Mouse (Mus musculus) spleen, adult 18-20 months (tissue): ENCODE results near the gene Fbxo2.
A peak's percentile ranks its signal among the peaks of the same experiment; 100 is the strongest.
"Not testable (repeated sequence)": the region's sequence is repeated elsewhere in the genome, so short reads cannot be mapped to it uniquely, and the experiment has no call there.

Experiments used
- DNase-seq, 2 experiments: peaks; one replicate each; pipeline ENCODE4 v3.0.0; 2022; ENCODE audit warnings: mixed read lengths in 2 of 2

Gene Fbxo2

DNA sequence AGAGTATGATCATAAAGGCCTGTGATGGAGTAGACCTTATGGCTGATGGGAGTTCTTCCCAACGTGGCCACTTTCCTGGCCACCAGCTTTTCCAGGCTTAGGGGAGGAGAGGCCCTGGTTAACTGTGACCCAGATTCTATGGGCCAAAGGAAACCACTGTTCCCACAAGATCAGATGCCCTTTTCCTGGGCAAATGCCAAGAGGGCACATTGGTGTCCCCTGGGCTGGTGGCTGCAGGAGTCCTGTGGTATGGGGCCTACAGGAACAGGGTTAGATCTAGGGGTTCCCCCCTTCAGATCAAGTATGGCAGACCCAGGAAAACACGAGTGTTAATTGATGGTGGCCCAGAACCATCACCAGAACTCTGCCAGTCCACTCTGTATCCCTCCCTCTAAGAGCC lies 12.7 kb upstream of the Fbxo2 start:
- no peak for DNase-seq

DNA sequence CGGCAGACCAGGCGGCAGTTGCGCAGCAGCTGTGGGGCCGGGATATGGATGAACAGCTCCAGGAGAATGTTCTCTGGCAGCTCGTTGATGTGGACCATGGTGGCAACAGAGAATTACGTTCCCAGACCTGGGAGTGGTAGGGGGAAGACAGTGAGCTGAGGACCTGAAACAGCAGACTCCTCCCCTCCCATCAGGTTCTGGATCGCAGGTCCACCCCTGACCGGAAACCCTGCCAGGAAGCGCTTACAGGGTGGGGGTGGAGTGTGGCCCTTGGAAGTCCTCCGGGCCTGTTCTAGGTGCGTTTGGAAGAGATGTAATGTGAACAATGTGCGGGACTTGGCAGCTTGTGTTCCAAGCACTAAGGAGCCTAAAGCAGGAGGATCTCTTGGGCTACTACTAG lies 10.9 kb upstream of the Fbxo2 start:
- no peak for DNase-seq

DNA sequence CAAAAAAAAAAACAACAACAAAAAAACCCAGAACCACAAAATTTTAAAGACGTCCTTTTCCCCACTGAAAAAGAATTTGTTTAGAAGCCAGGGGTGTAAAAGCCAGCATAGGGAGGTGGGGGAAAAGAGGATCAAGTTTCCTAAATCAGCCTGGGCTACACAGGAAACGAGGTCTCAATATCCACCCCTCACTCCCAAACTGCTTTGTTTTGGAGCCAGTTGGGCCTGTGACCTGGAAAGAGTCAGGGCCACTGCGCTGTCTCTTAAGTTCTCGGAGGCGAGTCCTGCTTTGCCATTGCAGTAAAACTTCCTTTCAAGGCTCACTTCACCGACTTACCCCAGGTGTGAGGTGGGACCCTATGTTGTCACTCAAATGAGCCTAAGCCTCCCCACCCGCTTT lies 10.2 kb upstream of the Fbxo2 start:
- no peak for DNase-seq

DNA sequence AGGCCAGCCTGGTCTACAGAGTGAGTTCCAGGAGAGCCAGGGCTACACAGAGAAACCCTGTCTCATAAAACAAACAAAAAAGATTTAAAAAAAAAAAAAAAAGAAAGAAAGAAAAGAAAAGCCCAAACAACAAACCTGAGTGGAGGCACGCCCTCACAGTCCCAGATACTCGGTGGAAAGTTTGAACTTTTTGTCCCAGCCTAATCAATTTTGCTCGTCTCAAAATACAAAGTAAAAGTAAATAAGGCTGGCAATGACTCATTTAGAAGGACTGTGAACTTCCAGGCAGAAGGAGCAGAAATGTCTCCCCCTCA lies 9.5 kb upstream of the Fbxo2 start:
- DNase-seq: no peak

DNA sequence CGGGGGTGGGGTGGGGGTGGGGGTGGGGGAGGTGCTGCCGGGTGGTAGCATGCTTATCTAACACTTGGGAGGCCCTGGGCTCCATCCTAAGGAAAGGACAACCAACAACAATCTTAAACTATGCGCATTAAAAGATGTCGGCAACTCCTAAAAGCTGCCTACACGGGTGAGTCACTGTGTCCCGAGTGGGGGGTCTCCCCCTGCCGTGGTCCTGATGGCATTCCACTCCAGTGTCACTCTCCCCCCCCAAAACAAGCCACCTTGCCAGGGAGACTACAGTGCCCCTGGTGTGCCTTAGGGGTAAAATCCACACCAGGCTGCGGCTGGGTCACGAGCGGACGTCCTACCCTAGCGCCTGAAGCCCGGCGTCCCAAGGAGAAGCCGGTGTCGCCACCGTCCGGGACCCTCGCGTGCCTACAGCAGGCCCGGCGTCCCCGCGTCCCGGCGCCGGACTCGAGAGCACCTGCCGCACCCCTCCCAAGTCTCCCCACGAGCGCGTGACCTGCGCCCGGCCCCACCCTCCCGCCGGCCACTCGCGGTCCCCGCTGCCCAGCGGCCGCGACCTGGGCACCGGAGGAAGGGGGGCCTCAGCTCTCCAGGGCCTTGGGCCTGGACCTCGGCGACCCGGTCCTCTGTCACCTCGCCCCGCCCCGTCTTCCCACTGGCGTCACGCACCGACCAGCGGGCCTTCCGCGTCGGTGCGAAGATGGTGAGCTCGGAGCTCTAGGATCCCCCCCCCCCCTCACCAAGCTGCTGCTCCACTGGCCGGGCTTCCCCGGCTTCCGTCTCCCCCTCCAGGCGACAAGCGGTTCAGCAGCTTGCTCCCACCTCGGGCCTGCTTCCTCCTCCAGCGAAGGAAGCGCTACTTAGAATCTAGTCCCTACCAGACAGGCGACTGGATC lies 8.9 kb upstream of the Fbxo2 start, which contains the start of gene Fbxo6:
Gene Fbxo6, minus strand, starts transcription at position 874 of the 902 bp plus-strand sequence.
- DNase-seq: peak; percentile 72 to 74

DNA sequence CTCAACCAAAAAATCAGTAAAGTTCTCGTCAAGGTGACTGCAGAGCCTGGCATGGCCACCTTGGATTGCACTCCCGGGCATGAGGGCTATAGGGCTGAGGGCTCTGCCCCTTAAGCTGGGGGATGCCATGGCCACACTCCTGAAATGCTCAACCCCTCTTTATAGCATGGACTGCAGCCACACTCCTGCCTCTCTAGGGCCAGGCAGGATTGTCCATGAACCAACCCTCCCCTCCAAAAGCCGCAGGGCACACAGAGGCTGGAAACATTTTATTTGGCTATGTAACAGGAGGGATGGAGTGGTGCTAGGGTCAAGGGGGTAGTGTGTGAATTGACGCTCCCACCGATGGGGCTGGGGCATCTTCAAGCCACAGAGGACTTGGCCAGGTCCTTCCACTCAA lies 7.9 kb upstream of the Fbxo2 start:
- DNase-seq: no peak

DNA sequence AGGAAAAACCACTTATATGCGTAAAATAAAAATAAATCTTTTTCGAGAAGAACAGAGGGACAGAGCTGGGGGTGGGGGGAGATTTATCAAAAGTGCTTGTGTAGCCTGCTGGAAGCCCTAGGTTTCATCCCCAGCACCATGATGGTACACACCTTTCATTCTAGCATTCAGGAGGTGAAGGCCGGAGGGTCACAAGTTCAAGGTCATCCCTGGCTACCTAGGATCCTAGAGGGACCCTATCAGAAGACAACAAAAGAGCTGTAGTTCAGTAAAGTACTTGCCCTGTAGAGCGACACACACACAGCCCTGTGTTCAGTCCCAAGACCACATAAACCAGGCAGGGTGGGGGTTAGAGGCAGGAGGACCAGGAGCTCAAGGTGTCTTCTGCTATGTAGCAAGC lies 6.4 kb upstream of the Fbxo2 start:
- no peak for DNase-seq

DNA sequence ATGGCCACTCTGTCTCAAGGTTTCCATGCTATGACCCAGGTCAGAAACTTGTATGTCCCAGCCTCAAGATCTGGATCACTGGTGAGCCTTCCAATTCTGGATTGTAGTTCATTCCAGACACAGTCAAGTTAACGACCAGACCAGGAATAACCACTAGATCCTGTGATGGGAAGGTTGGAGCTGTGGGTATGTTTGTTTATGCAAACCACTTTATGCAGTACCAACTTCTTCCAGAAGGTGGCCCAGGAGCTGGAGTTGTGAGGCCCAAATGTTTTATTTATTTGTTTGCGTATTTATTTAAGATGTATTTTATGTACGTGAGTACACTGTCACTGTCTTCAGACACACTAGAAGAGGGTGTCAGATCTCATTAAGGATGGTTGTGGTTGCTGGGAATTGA lies 5.4 kb upstream of the Fbxo2 start:
- no peak for DNase-seq

DNA sequence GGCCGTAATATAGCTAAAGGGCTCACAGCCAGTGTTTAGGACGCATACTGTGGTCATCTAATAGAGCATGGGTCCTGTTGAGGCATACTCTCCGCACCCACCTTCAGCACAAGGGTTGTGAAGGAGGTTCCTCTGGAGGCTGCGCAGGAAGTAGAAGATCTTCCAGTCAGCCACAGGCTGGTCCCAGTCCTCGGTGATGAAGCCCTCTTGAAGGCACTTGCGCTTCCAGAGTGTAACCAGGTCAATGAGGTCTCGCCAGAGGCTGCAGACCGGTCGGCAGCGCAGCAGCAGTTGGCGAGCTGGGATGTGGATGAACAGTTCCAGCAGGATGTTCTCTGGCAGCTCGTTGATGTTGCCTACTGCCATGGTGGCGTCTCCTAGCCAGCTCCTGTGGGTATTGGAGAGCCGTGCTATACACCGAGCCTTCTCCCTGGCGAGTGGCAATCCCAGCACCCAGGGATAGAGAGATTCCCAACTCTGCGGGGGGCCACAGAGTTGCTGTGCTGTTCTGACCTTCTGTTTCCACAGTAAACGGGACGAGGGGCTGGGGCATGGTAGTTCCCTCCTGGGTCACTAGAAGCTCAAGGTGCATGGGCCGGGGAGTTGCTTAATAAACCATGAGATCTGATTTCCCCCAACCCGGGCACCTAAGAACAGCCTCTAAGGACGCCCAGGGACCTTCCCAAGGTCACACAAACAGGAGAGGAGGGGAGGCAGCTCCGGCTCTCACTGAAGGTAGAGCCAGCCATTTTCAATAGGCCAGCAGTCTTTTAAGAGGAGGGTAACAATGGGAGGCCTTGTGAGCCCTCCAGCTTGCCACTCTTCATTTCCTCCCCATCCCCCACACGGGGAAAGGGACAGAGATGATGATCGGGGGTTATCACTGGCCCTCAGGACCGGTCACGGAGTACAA lies 1.7 kb upstream of the Fbxo2 start:
- DNase-seq: no peak

DNA sequence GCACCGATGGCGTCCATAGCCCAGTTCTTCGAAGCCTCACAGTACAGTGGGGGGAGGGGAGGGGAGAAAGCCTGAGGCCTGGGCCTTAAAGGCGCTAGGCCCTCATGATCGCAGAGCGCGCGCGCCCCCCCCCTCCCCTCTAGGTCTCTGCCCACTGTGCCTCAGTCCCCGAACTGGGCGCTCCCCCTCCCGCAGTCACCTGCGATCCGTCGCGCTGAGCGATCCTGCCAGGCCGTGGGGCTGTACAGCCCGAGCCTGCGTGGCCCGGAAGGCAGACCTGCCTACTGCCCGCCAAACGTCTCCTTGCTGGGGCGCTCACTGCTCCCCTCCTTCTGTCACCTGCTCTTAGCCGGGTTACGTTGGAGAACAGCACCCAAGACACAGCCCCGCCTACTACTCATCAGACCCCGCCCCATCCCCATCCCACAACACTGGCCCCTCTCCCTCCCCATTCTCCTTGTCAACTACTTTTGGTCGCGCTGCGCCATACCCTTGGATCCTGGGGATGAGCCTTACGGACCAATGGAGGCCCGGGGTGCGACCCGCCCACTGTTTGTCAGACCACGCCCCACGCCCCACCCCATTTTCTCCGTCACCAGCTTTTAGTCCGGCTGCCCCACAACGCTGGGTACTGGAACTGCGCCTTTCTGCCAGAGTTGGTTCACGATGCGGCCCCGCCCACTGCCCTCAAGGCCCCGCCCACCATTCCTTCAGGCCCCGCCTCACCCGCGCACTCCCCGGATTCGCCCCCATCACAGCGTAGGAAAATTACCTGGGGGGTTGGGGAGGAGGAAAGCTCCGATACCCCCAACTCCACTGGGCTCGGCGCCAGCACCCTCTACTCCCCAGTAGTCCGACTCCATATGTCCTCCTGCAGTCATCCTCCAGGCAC lies 631 bp upstream of the Fbxo2 start:
- peak; percentile 84 to 93 for DNase-seq

DNA sequence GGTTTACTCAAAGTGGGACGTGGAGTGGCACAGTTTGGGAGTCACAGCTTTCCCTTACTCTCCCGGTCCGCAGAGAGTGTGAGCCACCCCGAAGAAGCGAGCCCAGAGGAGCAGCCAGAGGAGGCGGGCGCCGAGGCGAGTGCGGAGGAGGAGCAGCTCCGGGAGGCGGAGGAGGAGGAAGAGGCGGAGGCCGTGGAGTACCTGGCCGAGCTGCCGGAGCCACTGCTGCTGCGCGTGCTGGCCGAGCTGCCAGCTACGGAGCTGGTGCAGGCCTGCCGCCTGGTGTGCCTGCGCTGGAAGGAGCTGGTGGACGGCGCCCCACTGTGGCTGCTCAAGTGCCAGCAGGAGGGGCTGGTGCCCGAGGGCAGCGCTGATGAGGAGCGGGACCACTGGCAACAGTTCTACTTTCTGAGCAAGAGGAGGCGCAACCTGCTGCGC lies 3.6 kb downstream of the Fbxo2 start:
- DNase-seq: peak; percentile 61 to 71

DNA sequence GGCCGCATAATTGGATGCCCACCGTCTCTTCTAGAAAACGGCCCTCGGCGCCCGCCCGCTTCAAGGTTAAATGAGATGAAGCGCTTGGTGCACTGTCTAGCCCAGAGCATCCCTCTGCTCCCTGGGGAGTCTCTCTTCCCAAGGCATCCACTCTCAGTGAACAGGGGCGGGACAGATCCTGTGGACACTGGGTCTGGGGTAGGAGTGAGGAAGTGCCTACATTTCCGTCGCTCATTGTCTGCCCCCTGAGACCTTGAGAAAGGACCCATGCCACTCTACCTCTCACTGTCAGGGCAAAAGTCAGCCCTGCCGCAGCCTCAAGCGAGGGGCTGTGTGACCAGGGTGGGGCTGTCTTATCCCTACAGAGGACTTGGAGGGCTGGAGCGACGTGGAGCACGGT lies 4.0 kb downstream of the Fbxo2 start:
- no peak for DNase-seq

DNA sequence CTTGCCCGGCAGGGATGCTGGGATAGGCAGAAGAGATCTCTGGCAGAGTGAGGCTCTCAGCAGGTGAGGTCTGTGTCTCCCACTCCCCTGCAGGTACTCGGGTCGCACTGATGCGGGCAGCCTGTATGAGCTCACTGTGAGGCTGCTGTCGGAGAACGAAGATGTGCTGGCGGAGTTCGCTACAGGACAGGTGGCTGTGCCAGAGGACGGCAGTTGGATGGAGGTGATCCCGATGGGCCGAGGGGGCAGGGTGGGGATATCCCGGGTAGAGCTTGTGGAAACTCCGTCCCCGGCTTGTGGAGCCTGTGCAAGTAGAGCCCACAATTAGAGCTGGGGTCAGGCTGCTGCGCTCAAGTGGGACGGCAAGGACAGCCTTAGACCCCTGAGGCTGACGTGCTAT lies 5.1 kb downstream of the Fbxo2 start:
- no peak for DNase-seq

DNA sequence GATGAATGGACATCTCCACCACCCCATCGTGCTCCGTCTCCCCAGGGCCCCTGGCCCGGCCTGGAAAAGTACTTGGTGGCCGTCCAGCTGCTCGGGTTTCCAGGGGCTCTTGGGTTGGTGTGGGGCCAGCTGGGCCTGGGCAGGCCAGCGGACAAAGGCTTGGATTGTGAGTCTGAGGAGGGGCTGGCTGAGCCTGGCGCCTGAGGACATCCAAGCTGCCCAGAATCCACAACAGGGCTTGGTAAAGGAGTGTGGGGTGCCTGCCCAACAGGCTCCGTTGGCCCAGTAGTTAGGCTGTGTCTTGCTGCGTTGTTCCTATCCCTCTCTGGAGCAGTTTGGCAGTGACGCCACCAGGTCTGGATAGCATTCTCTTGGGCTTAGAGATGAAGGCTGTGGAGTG lies 6.0 kb downstream of the Fbxo2 start:
- no peak for DNase-seq

DNA sequence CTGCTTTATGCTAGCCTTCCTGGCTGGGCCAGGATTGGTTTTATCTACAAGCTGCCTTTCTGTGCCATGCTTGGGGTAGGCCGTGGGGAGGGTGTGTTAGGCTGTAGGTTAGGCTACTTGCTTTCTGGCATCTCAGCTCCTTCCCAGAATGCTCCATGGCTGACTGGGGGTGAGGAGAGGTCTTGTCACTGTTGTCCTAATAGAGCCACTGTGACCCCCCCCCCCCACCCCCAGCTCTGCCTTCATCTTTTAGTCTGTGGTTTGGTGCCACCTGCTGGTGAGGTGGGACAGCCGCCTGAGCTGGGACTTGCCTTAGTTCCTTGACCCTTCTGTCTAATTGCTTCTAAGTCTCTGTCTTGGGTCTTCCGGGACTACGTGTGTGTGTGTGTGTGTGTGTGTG lies 6.6 kb downstream of the Fbxo2 start:
- DNase-seq: peak; percentile 44 to 74

DNA sequence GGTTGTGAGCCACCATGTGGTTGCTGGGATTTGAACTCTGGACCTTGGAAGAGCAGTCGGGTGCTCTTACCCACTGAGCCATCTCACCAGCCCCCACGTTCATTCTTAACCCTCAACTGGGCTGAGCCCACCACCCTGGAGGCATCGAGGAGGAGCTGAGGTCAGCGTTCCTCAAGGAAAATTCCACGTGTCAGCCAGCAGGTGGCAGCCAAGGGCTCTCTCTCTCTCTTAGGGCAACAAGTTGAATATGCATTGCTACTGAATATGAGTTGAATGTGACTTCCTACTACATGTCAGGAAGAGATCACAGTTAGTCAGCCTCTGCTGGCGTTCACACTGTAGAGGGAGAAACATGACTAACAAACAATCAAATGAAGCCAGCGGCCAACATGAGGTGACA lies 7.9 kb downstream of the Fbxo2 start:
- DNase-seq: peak; percentile 36 to 69

DNA sequence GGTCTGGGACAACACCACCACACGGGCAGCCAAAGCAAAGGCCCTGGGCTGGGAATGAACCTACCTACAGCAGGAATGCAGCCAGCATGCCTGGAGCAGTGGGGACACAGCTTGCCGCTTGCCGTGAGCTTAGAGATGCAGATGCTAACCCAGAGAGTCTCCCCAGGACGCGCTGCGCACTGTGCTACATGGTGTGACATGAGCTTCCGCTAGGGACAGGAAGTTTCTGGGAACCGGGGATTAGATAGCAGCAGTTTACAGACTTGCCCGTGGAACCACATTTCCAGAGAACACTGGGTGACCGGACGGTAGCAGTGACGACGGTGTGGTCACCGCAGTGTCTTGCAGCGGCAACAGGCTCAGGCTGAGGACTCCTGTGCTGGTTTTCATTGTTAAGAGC lies 9.2 kb downstream of the Fbxo2 start:
- DNase-seq: no peak

DNA sequence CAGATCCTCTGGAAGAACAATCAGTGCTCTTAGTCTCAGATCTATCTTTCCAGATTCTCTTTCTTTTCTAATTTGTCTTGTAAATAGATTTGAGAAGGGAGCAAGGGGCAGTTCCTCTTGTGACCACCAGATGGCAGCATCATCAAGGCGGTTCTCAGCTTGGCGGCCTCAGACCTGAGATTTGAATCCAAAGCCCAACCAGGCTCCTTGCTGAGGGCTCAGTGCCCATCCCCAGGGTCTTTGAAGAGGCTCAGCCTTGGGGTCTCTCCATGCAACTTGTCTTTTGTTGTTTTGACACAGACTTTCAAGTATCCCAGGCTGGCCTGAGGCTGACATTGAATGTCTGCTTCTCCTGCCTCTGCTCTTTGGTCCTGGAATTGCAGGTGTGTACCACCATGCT lies 10.4 kb downstream of the Fbxo2 start:
- DNase-seq: peak in 1 of 2 experiments; percentile 49

DNA sequence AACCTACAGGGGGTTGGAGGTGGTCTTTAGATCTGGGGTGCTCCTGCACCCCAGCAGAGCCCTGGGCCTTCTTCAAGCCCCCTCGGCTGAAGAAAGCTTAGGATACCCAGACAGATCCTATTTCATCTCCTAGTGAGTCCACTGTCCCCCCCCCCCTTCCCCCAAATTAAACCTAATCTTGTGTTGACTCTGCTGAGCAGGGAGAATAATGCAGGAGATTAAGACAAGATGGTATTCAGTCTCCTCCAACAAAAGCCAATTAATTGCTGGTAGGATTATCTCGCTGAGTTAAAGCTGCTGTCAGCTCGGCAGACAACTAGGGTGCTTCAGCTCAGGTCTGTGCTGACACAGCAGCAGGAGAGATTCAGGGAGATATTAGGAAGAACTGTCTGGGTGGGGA lies 10.8 kb downstream of the Fbxo2 start:
- DNase-seq: no peak

DNA sequence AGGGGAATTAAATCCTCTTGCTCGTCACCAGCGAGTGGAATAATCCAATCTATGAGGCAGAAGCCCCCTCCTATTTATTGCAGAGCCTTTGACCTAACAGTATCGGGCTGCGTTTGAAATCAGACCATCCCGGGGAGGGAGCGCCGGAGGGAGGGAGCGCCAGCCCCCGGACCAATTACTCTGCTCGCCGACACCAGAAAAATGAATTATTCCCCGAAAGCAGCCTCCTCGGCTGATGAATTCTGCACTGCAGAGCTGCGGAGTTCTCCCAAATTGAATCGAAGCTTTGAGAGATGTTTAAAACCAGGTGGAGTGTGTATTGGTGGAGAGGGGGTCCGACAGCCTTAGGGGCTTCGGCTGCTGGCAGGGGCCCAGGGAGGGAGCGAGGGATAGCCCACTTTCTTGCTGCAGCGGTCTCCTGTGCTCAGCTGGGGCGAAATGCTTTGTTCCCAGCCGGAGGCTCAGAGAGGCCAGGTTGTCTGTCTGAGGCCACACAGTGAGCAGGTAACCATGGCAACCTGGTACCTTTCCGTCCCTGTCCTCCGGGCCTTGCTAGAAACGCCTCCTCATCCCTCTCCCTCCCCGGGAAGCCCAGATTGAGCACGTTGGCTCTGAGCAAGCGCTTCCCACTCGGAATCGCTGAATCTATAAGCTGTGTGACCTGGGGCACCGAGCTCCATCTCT lies 13.5 kb downstream of the Fbxo2 start:
- no peak for DNase-seq

DNA sequence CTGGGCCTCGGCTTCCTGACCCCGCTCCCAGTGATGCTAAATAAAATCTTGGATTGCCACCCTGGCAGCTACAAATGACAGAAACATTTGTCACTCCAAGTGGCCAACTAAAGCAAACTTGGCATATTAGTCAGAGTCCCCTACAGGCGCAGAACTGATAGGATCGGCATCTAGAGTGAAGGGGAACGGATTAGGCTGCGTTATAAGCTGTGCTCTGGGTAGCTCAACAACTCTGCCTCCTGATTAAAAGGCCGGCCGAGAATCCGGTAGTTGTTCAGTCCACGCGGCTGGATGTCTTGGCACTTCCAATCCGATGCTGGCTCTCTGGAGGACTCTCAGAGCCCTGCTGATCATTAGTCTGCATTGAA lies 14.1 kb downstream of the Fbxo2 start:
- DNase-seq: no peak

DNA sequence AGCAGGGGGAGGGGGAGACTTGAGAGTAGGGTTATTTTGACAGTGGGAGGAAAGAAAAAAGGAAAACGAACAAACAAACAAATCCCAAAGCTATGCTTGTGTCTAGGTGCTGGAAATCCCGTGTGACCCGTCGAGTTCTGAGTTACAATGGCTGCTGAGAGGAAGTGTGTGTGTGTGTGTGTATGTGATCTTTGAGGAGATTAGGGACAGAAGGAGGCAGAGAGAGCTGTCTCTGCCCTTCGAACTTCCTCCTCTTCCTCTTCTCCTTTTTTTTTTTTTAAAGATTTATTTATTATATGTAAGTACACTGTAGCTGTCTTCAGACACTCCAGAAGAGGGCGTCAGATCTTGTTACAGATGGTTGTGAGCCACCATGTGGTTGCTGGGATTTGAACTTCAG lies 16.2 kb downstream of the Fbxo2 start:
- not testable (repeated sequence) for DNase-seq
